1 mouse cellular context compared by ENCODE assay signal in genomic region chr11:75687343-75687993, GRCm38 (mm10).
TF ChIP-seq lines count a peak whose summit lies in the region.

No protein-coding gene starts in this region.

TF ChIP-seq in myocyte, 11 proteins besides CTCF, POLR2A, EP300 and RAD21 (continued from another document):
- TF ChIP-seq TCF12 (IDR thresholded peaks at IDR 0.05; ENCODE audit: insufficient read depth, poor library complexity, severe bottlenecking): no peak
- TF ChIP-seq USF1 (IDR thresholded peaks at IDR 0.05; ENCODE audit: low read depth): no peak
- no peak for TF ChIP-seq MYOG (IDR thresholded peaks at IDR 0.05; ENCODE audit: control insufficient read depth in 1 of 3, insufficient read depth in 1 of 3, insufficient read length in 2 of 3, low read depth in 2 of 3)
